Mouse (Mus musculus): ENCODE results near the gene Gm4858. TPM values are rescaled to one million over a fixed set of nuclear protein-coding genes. Genes with fewer than 3 reads are reported as not detected.
"Not testable (repeated sequence)": the region's sequence is repeated elsewhere in the genome, so short reads cannot be mapped to it uniquely, and the experiment has no call there.

The Gm4858 gene
- 0.25 TPM in 1 of 2 replicates, not detected in the other for total RNA-seq (2017)

- not testable (repeated sequence) for ATAC-seq (ENCODE audit: extremely low read depth, insufficient number of reproducible peaks, low FRiP score, poor library complexity, severe bottlenecking)
Measured at GRCm38 (mm10) chr3:93068523-93068922, at the start of gene Gm4858. Gene Gm4858 (plus strand): TSS chr3:93068823.

- ATAC-seq (ENCODE audit: extremely low read depth, insufficient number of reproducible peaks, low FRiP score, poor library complexity, severe bottlenecking): no peak
Measured at GRCm38 (mm10) chr3:93018960-93019359, 49.7 kb upstream of the Gm4858 start, which contains the start of gene Lce1m. Gene Lce1m (minus strand): TSS chr3:93019060.

- ATAC-seq (ENCODE audit: extremely low read depth, insufficient number of reproducible peaks, low FRiP score, poor library complexity, severe bottlenecking): no peak
Measured at GRCm38 (mm10) chr3:93021171-93021570, 47.5 kb upstream of the Gm4858 start.

GRCm38 (mm10) chr3:93023411-93024184 is 45.0 kb upstream of the Gm4858 start:
- ATAC-seq (ENCODE audit: extremely low read depth, insufficient number of reproducible peaks, low FRiP score, poor library complexity, severe bottlenecking): no peak

DNA sequence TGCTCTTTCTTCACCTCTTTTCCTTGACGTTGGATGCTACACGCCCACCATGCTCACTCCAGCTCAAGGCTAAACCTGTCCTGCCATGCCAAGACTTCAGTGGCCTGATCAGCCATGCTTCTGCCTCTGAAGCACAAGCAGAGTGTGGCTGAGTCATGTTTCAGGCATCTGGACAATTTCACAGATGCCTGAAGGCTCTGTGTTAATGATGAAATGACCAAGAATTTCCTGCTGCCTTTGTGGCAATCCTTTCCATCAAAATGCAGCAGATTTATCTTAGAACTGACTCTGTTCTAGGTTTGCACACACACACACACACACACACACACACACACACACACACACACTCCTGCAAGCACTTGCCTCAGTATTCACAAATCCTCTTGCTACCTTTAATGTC is 43.1 kb upstream of the Gm4858 start:
- ATAC-seq (ENCODE audit: extremely low read depth, insufficient number of reproducible peaks, low FRiP score, poor library complexity, severe bottlenecking): no peak

DNA sequence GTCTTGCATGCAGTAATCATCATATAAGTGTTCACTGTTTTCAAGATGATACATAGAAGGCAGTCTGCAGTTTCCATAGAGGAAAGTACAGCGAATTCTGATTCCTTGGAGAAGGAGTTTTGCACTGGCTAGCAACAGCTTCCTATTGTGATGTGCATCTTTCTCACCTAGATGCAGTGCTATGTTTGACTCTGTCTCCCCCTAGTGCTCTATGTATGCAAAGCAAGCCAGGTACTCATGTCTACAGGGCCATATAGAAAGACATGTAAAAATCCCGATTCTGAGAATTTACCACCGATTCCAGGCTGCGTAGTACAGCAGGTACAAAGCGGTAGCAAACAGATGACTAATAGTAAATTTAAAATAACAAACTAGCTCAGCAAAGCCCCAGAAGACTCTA is 37.2 kb upstream of the Gm4858 start:
- ATAC-seq (ENCODE audit: extremely low read depth, insufficient number of reproducible peaks, low FRiP score, poor library complexity, severe bottlenecking): no peak

DNA sequence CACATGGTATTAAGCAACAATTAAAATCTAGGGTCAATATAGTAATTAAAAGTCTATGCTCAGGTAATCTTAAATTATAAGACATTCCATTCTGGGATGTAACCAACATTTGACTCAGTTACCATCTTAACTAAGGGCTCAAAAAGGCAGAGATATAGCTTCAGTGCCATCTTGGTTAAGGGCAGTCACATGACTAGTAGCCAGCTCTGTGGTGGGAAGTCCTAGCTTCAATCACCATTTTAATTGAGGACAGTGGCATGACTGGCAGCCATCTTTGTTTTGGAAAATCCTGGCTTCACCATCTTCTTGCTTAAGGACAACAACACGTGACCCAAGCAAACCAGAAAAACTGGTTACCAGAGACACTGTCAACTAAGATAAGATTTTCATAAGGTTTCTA is 18.4 kb upstream of the Gm4858 start:
- ATAC-seq (ENCODE audit: extremely low read depth, insufficient number of reproducible peaks, low FRiP score, poor library complexity, severe bottlenecking): no peak

DNA sequence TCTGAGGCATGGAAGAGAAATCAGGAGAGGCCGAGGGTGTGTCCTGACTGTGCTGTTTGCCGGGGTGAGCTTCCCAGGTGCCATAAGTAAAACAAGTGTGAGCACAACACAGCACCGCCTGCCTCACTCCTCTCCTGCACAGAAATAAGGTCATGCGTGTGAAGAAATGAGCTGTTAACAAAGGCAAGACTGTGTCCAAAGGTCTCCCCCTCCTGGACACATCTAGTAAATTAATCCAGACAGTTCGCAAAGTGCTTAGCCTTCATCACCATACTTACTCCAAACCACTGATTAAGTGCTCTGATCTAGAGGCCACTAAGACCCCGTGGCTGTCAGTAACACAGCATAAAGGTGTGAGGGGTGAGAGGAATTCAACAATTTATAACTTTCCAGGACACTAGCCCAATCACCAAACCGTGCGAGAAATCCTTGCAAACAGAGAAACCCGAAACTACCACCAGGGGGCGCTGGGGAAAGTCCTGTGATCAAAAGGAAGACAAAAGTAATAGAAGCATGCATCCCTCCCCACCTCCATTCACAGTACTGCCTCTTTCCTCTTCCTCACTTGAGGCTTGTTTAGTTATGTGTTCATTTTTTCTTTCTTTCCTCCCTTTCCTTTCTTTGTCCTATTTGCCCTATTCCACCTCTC is 15.7 kb upstream of the Gm4858 start:
- no peak for ATAC-seq (ENCODE audit: extremely low read depth, insufficient number of reproducible peaks, low FRiP score, poor library complexity, severe bottlenecking)

- no peak for ATAC-seq (ENCODE audit: extremely low read depth, insufficient number of reproducible peaks, low FRiP score, poor library complexity, severe bottlenecking)
Measured at GRCm38 (mm10) chr3:93086631-93087030, 18.0 kb downstream of the Gm4858 start.

DNA sequence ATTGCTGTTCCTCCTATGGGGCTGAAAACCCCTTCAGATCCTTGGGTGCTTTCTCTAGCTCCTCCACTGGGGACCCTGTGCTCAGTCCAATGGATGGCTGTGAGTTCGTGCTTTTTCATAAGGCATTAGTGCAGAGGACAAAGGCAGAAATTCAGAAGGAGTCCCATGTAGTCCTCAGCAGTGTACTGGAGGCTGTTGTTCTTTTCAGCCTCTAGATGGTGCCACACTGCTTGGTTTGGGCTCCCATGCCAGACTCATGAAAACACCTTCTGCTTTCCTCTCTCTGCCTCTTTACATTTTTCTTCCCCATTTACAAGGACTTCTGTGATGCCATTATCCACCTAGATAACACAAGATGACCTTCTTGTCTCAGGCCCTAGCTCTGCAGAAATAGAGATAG is 25.0 kb downstream of the Gm4858 start:
- 0 out of 2 replicates have a peak, but pooled peaks have one; percentile 36 for ATAC-seq (ENCODE audit: extremely low read depth, insufficient number of reproducible peaks, low FRiP score, poor library complexity, severe bottlenecking)

DNA sequence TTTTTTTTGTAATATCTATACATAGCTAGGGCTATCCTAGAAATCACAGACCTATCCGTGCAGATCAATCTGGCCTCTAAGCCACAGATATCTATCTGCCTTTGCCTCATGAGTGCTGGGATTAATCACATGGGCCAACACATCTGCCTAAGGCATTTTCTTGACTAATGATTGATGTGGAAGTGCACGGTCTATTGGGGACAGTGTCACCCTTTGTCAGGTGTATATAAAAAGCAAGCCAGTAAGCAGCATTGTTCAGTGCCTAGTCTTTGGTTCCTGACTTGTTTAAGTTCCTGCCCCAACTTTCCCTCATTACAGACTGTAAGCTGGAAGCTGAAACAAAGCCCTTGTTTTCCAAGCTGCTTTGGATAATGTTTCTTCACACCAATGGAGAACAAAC is 27.8 kb downstream of the Gm4858 start:
- no peak for ATAC-seq (ENCODE audit: extremely low read depth, insufficient number of reproducible peaks, low FRiP score, poor library complexity, severe bottlenecking)

DNA sequence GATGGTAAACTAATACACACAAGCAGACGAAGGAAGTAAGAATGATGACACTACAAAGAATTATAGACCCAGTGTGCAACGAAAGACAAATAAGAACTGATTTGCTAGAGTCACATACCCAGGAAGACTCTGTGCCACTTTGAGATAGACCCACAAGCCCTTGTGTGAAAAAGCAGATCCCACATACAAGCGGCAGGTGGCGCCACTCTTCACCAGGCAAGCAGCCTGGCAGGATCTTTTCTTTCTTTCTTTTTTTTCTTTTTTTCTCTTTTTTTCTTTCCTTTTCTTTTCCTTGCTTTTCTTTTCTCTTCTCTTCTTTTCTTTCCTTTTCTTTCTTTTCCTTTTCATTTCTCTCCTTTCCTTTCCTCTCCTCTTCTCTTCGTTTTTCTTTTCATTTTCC is 43.0 kb downstream of the Gm4858 start:
- ATAC-seq (ENCODE audit: extremely low read depth, insufficient number of reproducible peaks, low FRiP score, poor library complexity, severe bottlenecking): no peak

GRCm38 (mm10) chr3:93114481-93114880 is 45.9 kb downstream of the Gm4858 start:
- no peak for ATAC-seq (ENCODE audit: extremely low read depth, insufficient number of reproducible peaks, low FRiP score, poor library complexity, severe bottlenecking)

GRCm38 (mm10) chr3:93119101-93119500 is 50.5 kb downstream of the Gm4858 start:
- ATAC-seq (ENCODE audit: extremely low read depth, insufficient number of reproducible peaks, low FRiP score, poor library complexity, severe bottlenecking): no peak

Other genes with a start within 250 kb of the Gm4858 start
- not detected in 2 replicates for gene Kprp, start 241.6 kb upstream of the Gm4858 start, total RNA-seq (2017)
- not detected in 2 replicates for gene Lce1l, start 217.5 kb upstream of the Gm4858 start, total RNA-seq (2017)
- gene 2310050C09Rik, start 198.6 kb upstream of the Gm4858 start, total RNA-seq (2017): not detected in 2 replicates
- not detected in 2 replicates for gene Lce3a, start 142.6 kb upstream of the Gm4858 start, total RNA-seq (2017)
- not detected in 2 replicates for gene Lce3b, start 135.8 kb upstream of the Gm4858 start, total RNA-seq (2017)
- gene Lce3c, start 124.3 kb upstream of the Gm4858 start, total RNA-seq (2017): not detected in 2 replicates
- not detected in 2 replicates for gene Lce3d, start 111.4 kb upstream of the Gm4858 start, total RNA-seq (2017)
- not detected in 2 replicates for gene Lce3e, start 101.8 kb upstream of the Gm4858 start, total RNA-seq (2017)
- gene Lce3f, start 76.6 kb upstream of the Gm4858 start, total RNA-seq (2017): not detected in 2 replicates
- gene Crct1, start 53.1 kb upstream of the Gm4858 start, total RNA-seq (2017): not detected in 2 replicates
- gene Lce1m, start 49.8 kb upstream of the Gm4858 start, total RNA-seq (2017): not detected in 2 replicates
- not detected in 2 replicates for gene Crnn, start 76.0 kb downstream of the Gm4858 start, total RNA-seq (2017)
- gene Flg2, start 128.5 kb downstream of the Gm4858 start, total RNA-seq (2017): 0.12 TPM in 1 of 2 replicates, not detected in the other
- gene Flg, start 204.7 kb downstream of the Gm4858 start, total RNA-seq (2017): not detected in 2 replicates

All from neutrophil, adult 5-6 weeks (primary cell).